Mouse (Mus musculus) forebrain, embryonic 10.5 days (tissue): Measurements from ENCODE around the gene Siglecf. TPM values are rescaled to one million over a fixed set of nuclear protein-coding genes. Genes with fewer than 3 reads are reported as not detected.
A peak's percentile ranks its signal among the peaks of the same experiment; 100 is the strongest.

Source experiments
- DNase-seq: peaks from one replicate; pipeline ENCODE4 v3.0.0-alpha.2; 2017; ENCODE audit warnings: low spot score; ENCODE audit errors: extremely low spot score
- H3K27ac ChIP-seq: fragments of 300-500 bp; sonication (generic); 2 replicates; pipeline ENCODE4 v1.5.1; 2016; ENCODE audit warnings: mild to moderate bottlenecking
- H3K27me3 ChIP-seq: fragments of 300-500 bp; sonication (generic); 2 replicates; pipeline ENCODE4 v1.6.1; 2016; ENCODE audit warnings: mild to moderate bottlenecking; ENCODE audit not compliant: poor library complexity, severe bottlenecking
- H3K36me3 ChIP-seq: fragments of 300-500 bp; sonication (generic); replicated peaks from 2 replicates; pipeline ENCODE4 v1.6.1; 2016; ENCODE audit warnings: mild to moderate bottlenecking, moderate library complexity
- H3K4me1 ChIP-seq: fragments of 300-500 bp; sonication (generic); 2 replicates; pipeline ENCODE4 v1.6.1; 2016
- H3K4me3 ChIP-seq: fragments of 300-500 bp; sonication (generic); 2 replicates; pipeline ENCODE4 v1.5.1; 2016; ENCODE audit warnings: mild to moderate bottlenecking, moderate library complexity
- H3K9me3 ChIP-seq: fragments of 300-500 bp; sonication (generic); 2 replicates; pipeline ENCODE4 v1.6.1; 2016; ENCODE audit warnings: mild to moderate bottlenecking, moderate library complexity
- WGBS: fragments of 180-500 bp; shearing (Covaris S2); methylation state at CpG from one replicate; pipeline ENCODE4 v1.1.7; 2016; 5-methylcytosine and 5-hydroxymethylcytosine counted together
- polyA plus RNA-seq: library from polyadenylated mRNA; unstranded; fragments of >200 nt; fragmentation: Nextera tagmentation; extraction: Ambion mirVana; gene quantifications from 2 replicates; pipeline ENCODE4 v1.2.1, GENCODE M21; 2016

The Siglecf gene
- polyA plus RNA-seq = 0.15 and 0.25 TPM in 2 replicates

DNA sequence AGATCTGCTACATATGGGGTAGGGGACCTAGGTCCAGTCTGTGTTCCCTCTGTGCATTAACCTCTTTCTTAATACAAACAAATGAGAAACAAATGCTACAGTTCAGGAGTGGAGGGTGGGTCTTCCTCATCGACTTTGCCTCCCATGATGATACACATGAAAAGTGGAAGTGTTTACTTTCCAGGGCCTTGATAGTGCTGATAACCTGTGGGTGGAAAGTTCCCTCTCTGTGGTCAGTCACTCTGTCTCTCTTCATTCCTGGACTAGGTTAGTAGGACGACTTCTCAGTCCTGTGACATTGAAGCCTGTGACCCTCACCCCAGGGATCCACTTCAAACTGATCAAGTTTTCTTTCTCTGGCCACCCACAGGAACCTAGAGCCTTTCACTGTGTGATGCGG is at the start of gene Siglecf:
Gene Siglecf, plus strand, starts transcription at position 188 of the 400 bp plus-strand sequence.
- Histone ChIP-seq H3K36me3 (no peaks in the 10 kb centered on the region), H3K4me3 (no peak within 1 kb of the TSS), H3K27ac (no peak within 1 kb of the TSS), H3K27me3 (no peaks in the 10 kb centered on the region), H3K4me1 (peaks cover 9% of the 10 kb centered on the region), H3K9me3 (no peaks in the 10 kb centered on the region)
- 68% methylated on average over 3 of the region's 3 CpGs for WGBS
- no peak for DNase-seq

GRCm38 (mm10) chr7:43305235-43305634 is 45.9 kb upstream of the Siglecf start:
- Histone ChIP-seq H3K27me3 (no peaks in the 10 kb centered on the region), H3K4me3 (no peak overlapping the region), H3K4me1 (no peaks in the 10 kb centered on the region), H3K27ac (no peak overlapping the region), H3K9me3 (no peaks in the 10 kb centered on the region), H3K36me3 (peaks cover 88% of the 10 kb centered on the region)
- DNase-seq = no peak
- WGBS = 88% methylated on average over 3 of the region's 3 CpGs

DNA sequence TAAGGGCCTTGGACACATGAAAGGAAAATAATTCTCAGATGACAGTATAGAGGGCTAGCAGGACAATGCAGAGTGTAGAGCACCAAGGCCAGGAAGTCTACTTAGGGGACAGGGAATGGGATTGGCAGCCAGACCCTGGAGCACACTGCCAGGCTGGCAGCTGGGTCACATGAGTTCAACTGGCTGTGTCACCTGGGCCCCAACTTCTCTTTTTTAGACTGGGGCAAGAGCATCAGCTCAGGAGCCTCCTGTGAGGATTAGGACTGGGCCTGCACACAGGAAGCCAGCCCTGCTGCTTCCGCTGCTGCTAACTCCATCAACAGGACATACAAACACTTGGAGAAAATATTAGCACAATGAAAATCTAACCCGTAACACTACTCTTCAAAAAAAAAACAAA is 42.1 kb upstream of the Siglecf start:
- peaks cover 61% of the 10 kb centered on the region for H3K36me3 ChIP-seq

DNA sequence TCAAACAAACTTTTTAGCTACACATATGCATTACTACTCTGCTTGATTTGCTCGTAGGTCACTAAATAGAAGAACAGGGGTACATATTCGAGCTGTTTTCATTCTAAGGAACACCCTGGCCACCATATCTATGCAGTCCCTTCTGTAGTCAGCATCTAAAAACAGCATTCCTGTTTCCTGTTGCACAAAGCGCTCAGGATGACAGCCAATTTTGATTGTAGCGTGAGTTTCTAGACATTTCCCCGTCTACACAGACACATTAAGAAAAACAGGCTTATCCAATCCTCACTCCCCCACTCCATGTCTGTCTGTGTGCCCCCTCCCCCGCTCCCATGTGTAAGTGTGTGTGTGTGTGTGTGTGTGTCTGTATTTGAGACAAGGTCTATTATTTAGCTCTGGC is 39.5 kb upstream of the Siglecf start:
- DNase-seq = no peak
- H3K27ac ChIP-seq = no peak overlapping the region
- peaks cover 17% of the 10 kb centered on the region for H3K4me1 ChIP-seq
- H3K9me3 ChIP-seq = no peaks in the 10 kb centered on the region
- H3K36me3 ChIP-seq = peaks cover 39% of the 10 kb centered on the region
- H3K4me3 ChIP-seq = peak overlapping the region; percentile 85
- WGBS = 89% methylated on average over 6 of the region's 6 CpGs
- H3K27me3 ChIP-seq = no peaks in the 10 kb centered on the region

More for the DNA sequence above, 42.1 kb upstream of the Siglecf start:
- no peak overlapping the region for H3K4me3 ChIP-seq
- WGBS = 88% methylated on average over 2 of the region's 2 CpGs
- no peaks in the 10 kb centered on the region for H3K27me3 ChIP-seq
- peaks cover 17% of the 10 kb centered on the region for H3K4me1 ChIP-seq
- no peaks in the 10 kb centered on the region for H3K9me3 ChIP-seq
- DNase-seq = no peak
- no peak overlapping the region for H3K27ac ChIP-seq

DNA sequence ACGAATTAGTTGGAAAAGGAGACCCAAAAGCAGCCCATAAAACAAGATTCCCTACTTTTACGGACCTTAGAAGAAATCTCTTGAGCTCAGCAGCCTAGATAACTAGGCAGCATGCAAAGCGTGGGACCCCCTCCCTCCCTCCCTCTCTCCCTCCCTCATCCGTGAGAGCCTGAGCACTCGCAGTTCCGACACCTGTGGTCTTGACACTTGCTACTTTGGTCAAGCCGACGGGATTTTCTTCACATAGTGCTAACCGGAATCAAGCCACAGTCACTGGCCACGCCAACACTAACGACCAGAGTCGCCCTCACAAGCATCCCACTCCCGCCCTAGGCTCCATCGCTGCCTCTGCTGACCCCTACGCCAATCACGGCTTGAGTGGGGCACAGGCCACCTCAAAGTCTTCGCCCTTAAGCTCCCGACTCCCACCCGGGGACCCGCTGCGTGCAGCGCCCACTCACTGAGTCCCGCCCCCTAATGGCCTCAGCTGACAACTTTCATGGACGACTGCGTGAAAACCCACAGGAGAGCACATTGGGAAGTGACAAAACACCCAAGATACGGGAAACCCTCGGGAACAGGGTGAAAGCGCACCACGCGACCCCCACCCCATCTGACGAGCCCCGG is 38.6 kb upstream of the Siglecf start:
- Histone ChIP-seq H3K4me1 (peaks cover 17% of the 10 kb centered on the region), H3K27me3 (no peaks in the 10 kb centered on the region), H3K36me3 (peaks cover 31% of the 10 kb centered on the region), H3K9me3 (no peaks in the 10 kb centered on the region), H3K4me3 (peak overlapping the region; percentile 85), H3K27ac (peak overlapping the region; percentile 86)
- DNase-seq = no peak
- 2% methylated on average over 32 of the region's 32 CpGs for WGBS

- peak; percentile 84 for DNase-seq
- Histone ChIP-seq H3K27ac (peak within 1 kb of the TSS; percentile 86), H3K9me3 (no peaks in the 10 kb centered on the region), H3K4me3 (peak within 1 kb of the TSS; percentile 85), H3K36me3 (peaks cover 25% of the 10 kb centered on the region), H3K27me3 (no peaks in the 10 kb centered on the region), H3K4me1 (peaks cover 17% of the 10 kb centered on the region)
- under 1% methylated on average over 33 of the region's 33 CpGs for WGBS
These were observed 38.1 kb upstream of the Siglecf start, which contains the start of gene Zfp715 for GRCm38 (mm10) chr7:43313013-43313428. TSS of gene Zfp715 (minus strand) at chr7:43313294.

DNA sequence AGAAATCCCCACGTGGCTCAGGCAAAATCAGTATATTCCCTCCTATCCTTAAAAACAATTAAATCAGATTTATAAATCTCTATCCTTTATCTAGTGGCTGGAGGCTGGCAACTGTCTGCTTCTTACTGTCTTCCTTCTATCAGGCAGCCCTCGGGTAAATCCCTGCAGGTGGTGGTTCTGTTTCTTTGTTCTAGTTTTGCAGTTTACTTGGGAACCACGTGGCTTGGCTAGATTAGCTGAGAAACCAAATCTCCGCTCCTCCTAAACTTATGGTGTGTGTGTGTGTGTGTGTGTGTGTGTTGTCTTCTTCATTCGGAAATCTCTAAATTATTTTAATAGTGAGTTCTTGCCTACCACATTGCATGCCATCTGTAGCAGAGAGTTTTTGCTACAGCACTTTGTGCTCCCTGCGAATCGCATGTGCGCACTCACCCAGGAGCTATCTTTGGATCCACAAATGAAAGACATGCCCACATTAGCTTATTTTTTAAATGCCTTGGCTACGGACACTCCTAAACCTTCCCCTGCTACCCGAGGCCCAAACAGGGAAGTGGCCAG is 24.8 kb upstream of the Siglecf start:
- H3K36me3 ChIP-seq = no peaks in the 10 kb centered on the region
- no peaks in the 10 kb centered on the region for H3K27me3 ChIP-seq
- H3K4me1 ChIP-seq = no peaks in the 10 kb centered on the region
- no peak overlapping the region for H3K4me3 ChIP-seq
- H3K9me3 ChIP-seq = no peaks in the 10 kb centered on the region
- no peak overlapping the region for H3K27ac ChIP-seq
- no peak for DNase-seq
- WGBS = 56% methylated on average over 10 of the region's 10 CpGs

- WGBS = 79% methylated on average over 4 of the region's 4 CpGs
- H3K4me3 ChIP-seq = no peak overlapping the region
- no peak for DNase-seq
- H3K27ac ChIP-seq = no peak overlapping the region
- no peaks in the 10 kb centered on the region for H3K36me3 ChIP-seq
- H3K27me3 ChIP-seq = no peaks in the 10 kb centered on the region
- H3K9me3 ChIP-seq = no peaks in the 10 kb centered on the region
- no peaks in the 10 kb centered on the region for H3K4me1 ChIP-seq
These were observed 23.0 kb upstream of the Siglecf start for GRCm38 (mm10) chr7:43328101-43328500.

DNA sequence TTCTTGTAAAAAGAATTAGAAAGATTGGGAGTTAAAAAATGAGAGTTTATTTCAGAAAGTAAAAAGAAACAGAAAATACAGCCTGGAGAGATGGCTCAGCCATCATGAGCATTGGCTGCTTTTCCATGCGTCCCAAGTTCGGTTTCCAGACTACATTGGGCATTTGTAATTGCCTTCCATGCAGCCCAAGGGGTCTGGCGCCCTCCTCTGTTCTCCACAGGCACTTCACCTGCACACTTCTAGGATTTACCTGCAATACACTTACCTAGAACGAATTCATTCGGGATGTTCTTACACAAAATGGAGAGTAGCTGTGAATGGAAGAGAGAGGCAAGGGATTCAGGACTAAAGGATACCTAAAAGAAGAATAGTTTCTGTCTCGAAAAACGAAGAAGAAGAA is 17.9 kb upstream of the Siglecf start:
- no peaks in the 10 kb centered on the region for H3K36me3 ChIP-seq
- no peaks in the 10 kb centered on the region for H3K4me1 ChIP-seq
- no peak for DNase-seq
- H3K27me3 ChIP-seq = no peaks in the 10 kb centered on the region
- no peak overlapping the region for H3K27ac ChIP-seq
- WGBS = 50% methylated on average over 5 of the region's 7 CpGs
- no peak overlapping the region for H3K4me3 ChIP-seq
- no peaks in the 10 kb centered on the region for H3K9me3 ChIP-seq

DNA sequence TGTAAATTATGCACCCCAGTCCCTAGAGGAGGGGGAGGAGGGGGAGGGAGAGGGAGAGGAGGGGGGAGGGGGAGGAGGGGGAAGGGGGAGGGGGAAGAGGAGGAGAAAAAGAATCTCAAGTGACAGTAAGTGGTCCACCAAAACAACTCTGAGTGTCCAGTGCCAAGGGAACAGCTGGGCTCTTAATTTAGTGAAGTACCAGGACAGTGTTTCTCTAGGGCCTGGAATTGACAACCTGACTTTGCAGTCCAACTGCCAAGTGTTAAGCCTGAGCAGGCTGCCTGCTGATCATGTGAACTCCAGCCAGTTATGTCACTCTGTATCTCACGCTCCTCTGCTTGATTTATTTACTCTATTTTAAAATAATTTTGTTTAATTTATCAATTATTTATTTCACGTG is 17.2 kb upstream of the Siglecf start:
- H3K4me1 ChIP-seq = no peaks in the 10 kb centered on the region

GRCm38 (mm10) chr7:43340771-43341170 is 10.4 kb upstream of the Siglecf start:
- no peaks in the 10 kb centered on the region for H3K36me3 ChIP-seq
- 80% methylated on average over 4 of the region's 4 CpGs for WGBS
- no peaks in the 10 kb centered on the region for H3K4me1 ChIP-seq
- no peak overlapping the region for H3K27ac ChIP-seq
- no peaks in the 10 kb centered on the region for H3K27me3 ChIP-seq
- no peaks in the 10 kb centered on the region for H3K9me3 ChIP-seq
- no peak overlapping the region for H3K4me3 ChIP-seq
- DNase-seq = no peak

More for the DNA sequence above, 17.2 kb upstream of the Siglecf start:
- 77% methylated on average over 2 of the region's 2 CpGs for WGBS
- H3K27me3 ChIP-seq = no peaks in the 10 kb centered on the region
- H3K27ac ChIP-seq = no peak overlapping the region
- no peak for DNase-seq
- H3K4me3 ChIP-seq = no peak overlapping the region
- H3K9me3 ChIP-seq = no peaks in the 10 kb centered on the region
- no peaks in the 10 kb centered on the region for H3K36me3 ChIP-seq

GRCm38 (mm10) chr7:43343191-43343590 is 8.0 kb upstream of the Siglecf start:
- no peaks in the 10 kb centered on the region for H3K27me3 ChIP-seq
- H3K4me1 ChIP-seq = no peaks in the 10 kb centered on the region
- no peak overlapping the region for H3K27ac ChIP-seq
- H3K9me3 ChIP-seq = no peaks in the 10 kb centered on the region
- 85% methylated on average over 5 of the region's 5 CpGs for WGBS
- H3K4me3 ChIP-seq = no peak overlapping the region
- no peaks in the 10 kb centered on the region for H3K36me3 ChIP-seq
- DNase-seq = no peak

DNA sequence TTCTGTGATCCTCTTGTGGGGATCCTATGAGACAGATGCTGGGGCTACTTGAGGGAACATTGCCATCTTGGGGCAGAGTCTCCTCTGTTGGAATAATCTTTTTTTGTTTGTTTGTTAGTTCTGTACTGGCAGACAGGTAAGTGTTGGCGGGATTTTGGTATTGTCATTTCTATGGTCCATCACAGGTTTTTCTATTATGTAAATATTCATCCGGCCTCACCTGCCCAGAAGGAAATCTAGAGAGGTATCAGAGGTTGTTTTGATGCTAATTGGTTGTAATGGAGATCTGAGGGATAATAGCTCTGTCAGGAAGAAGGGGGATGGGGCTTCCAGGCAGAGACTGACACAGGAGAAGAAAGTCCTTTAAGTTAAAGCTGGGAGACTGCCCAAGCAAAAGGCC is 7.1 kb upstream of the Siglecf start:
- Histone ChIP-seq H3K27ac (no peak overlapping the region), H3K9me3 (no peaks in the 10 kb centered on the region), H3K27me3 (no peaks in the 10 kb centered on the region), H3K4me3 (no peak overlapping the region), H3K4me1 (no peaks in the 10 kb centered on the region), H3K36me3 (no peaks in the 10 kb centered on the region)
- 80% methylated on average over 2 of the region's 2 CpGs for WGBS
- no peak for DNase-seq
